Mouse (Mus musculus) adrenal gland, postnatal 14 days (tissue): Measurements from ENCODE around the gene Srgap3. TPM values are rescaled to one million over a fixed set of nuclear protein-coding genes. Genes with fewer than 3 reads are reported as not detected.

Experiments
- DNase-seq: peaks from one replicate; pipeline ENCODE4 v3.0.0; 2021; ENCODE audit warnings: mixed read lengths
- total RNA-seq: library from RNA; stranded (reverse); gene quantifications from 2 replicates; pipeline ENCODE4 v1.2.3, GENCODE M21; 2021

The Srgap3 gene
- total RNA-seq, 1 experiment from 2014 or later: 13.0 TPM

GRCm38 (mm10) chr6:112815604-112816003 is 131.5 kb downstream of the Srgap3 start:
- DNase-seq: no peak

- DNase-seq: no peak
Measured at GRCm38 (mm10) chr6:112814525-112815086, 132.5 kb downstream of the Srgap3 start.

- DNase-seq: no peak
Measured at GRCm38 (mm10) chr6:112812884-112813283, 134.2 kb downstream of the Srgap3 start.

- no peak for DNase-seq
Measured at GRCm38 (mm10) chr6:112810521-112810830, 136.6 kb downstream of the Srgap3 start.

GRCm38 (mm10) chr6:112809658-112810520 is 137.2 kb downstream of the Srgap3 start:
- DNase-seq: peak; percentile 35

GRCm38 (mm10) chr6:112808738-112809137 is 138.3 kb downstream of the Srgap3 start:
- DNase-seq: no peak

- DNase-seq: no peak
Measured at GRCm38 (mm10) chr6:112801917-112802316, 145.1 kb downstream of the Srgap3 start.

- no peak for DNase-seq
Measured at GRCm38 (mm10) chr6:112798378-112798777, 148.7 kb downstream of the Srgap3 start.

GRCm38 (mm10) chr6:112796607-112797006 is 150.5 kb downstream of the Srgap3 start:
- no peak for DNase-seq

GRCm38 (mm10) chr6:112793887-112794286 is 153.2 kb downstream of the Srgap3 start:
- DNase-seq: no peak

GRCm38 (mm10) chr6:112789901-112790300 is 157.2 kb downstream of the Srgap3 start:
- no peak for DNase-seq

GRCm38 (mm10) chr6:112788617-112789016 is 158.4 kb downstream of the Srgap3 start:
- DNase-seq: no peak

- DNase-seq: no peak
Measured at GRCm38 (mm10) chr6:112788174-112788573, 158.9 kb downstream of the Srgap3 start.

GRCm38 (mm10) chr6:112781409-112782093 is 165.5 kb downstream of the Srgap3 start:
- DNase-seq: no peak

GRCm38 (mm10) chr6:112778211-112778610 is 168.9 kb downstream of the Srgap3 start:
- no peak for DNase-seq

- no peak for DNase-seq
Measured at GRCm38 (mm10) chr6:112776718-112777117, 170.3 kb downstream of the Srgap3 start.

- DNase-seq: no peak
Measured at GRCm38 (mm10) chr6:112773754-112774153, 173.3 kb downstream of the Srgap3 start.

- DNase-seq: no peak
Measured at GRCm38 (mm10) chr6:112770996-112771395, 176.1 kb downstream of the Srgap3 start.

- DNase-seq: peak; percentile 24
Measured at GRCm38 (mm10) chr6:112758541-112758940, 188.5 kb downstream of the Srgap3 start.

GRCm38 (mm10) chr6:112756866-112757265 is 190.2 kb downstream of the Srgap3 start:
- DNase-seq: no peak

GRCm38 (mm10) chr6:112754994-112755393 is 192.1 kb downstream of the Srgap3 start:
- DNase-seq: peak; percentile 15

GRCm38 (mm10) chr6:112752517-112752916 is 194.5 kb downstream of the Srgap3 start:
- no peak for DNase-seq

- DNase-seq: no peak
Measured at GRCm38 (mm10) chr6:112752007-112752406, 195.1 kb downstream of the Srgap3 start.
